Mouse (Mus musculus) myocyte (in vitro differentiated cells): Measurements from ENCODE around the gene Cd72. TPM values are rescaled to one million over a fixed set of nuclear protein-coding genes. Genes with fewer than 3 reads are reported as not detected.
"Not testable (repeated sequence)": the region's sequence is repeated elsewhere in the genome, so short reads cannot be mapped to it uniquely, and the experiment has no call there.

Source experiments
- H3K27me3 ChIP-seq: one replicate; pipeline ENCODE4 v1.6.1; 2011; ENCODE audit not compliant: control insufficient read depth, insufficient read depth, insufficient read length
- H3K36me3 ChIP-seq: one replicate; pipeline ENCODE4 v1.6.1; 2011; ENCODE audit not compliant: control insufficient read depth, insufficient read depth
- H3K4me2 ChIP-seq: one replicate; pipeline ENCODE4 v1.6.1; 2011; ENCODE audit warnings: low read depth, control low read depth
- H3K4me3 ChIP-seq: one replicate; pipeline ENCODE4 v1.5.1; 2011; ENCODE audit warnings: mild to moderate bottlenecking, control low read depth, moderate library complexity
- H3K79me2 ChIP-seq: one replicate; pipeline ENCODE4 v1.6.1; 2011; ENCODE audit not compliant: control insufficient read depth, insufficient read depth
- H3ac ChIP-seq: one replicate; pipeline ENCODE4 v1.6.1; 2011; ENCODE audit not compliant: control insufficient read depth, insufficient read length
- CEBPB ChIP-seq: IDR thresholded peaks from 2 replicates; pipeline ENCODE4 v1.6.1; 2011; ENCODE audit warnings: mild to moderate bottlenecking, moderate library complexity; ENCODE audit not compliant: poor library complexity, insufficient read depth, severe bottlenecking
- E2F4 ChIP-seq: IDR thresholded peaks from one replicate; pipeline ENCODE4 v1.6.1; 2011; ENCODE audit warnings: mild to moderate bottlenecking, control low read depth, moderate library complexity; ENCODE audit not compliant: insufficient read depth
- MAX ChIP-seq: IDR thresholded peaks from one replicate; pipeline ENCODE4 v1.6.1; 2011; ENCODE audit warnings: low read depth, mild to moderate bottlenecking, control low read depth
- MYOD1 ChIP-seq, 3 experiments: IDR thresholded peaks; one replicate each; pipeline ENCODE4 v1.6.1; 2011; ENCODE audit warnings: control low read depth in 2 of 3, low read depth in 2 of 3, mild to moderate bottlenecking in 2 of 3, moderate library complexity in 1 of 3; ENCODE audit not compliant: insufficient read length in 2 of 3, control insufficient read depth in 1 of 3
- MYOG ChIP-seq, 3 experiments: IDR thresholded peaks; one replicate each; pipeline ENCODE4 v1.6.1; 2011; ENCODE audit warnings: control low read depth in 2 of 3, low read depth in 2 of 3, mild to moderate bottlenecking in 2 of 3; ENCODE audit not compliant: insufficient read length in 2 of 3, control insufficient read depth in 1 of 3, insufficient read depth in 1 of 3
- POLR2A ChIP-seq: IDR thresholded peaks from one replicate; pipeline ENCODE4 v1.6.1; 2011; ENCODE audit warnings: low read depth, mild to moderate bottlenecking, control low read depth, moderate library complexity; ENCODE audit not compliant: insufficient read length
- POLR2AphosphoS2 ChIP-seq: IDR thresholded peaks from one replicate; pipeline ENCODE4 v1.6.1; 2011; ENCODE audit warnings: low read depth, control low read depth; ENCODE audit not compliant: insufficient read length
- REST ChIP-seq: IDR thresholded peaks from one replicate; pipeline ENCODE4 v1.6.1; 2011; ENCODE audit warnings: mild to moderate bottlenecking, control low read depth, moderate library complexity; ENCODE audit not compliant: insufficient read depth, insufficient read length
- SRF ChIP-seq: IDR thresholded peaks from one replicate; pipeline ENCODE4 v1.6.1; 2011; ENCODE audit warnings: low read depth; ENCODE audit not compliant: control insufficient read depth, insufficient read length
- TCF12 ChIP-seq: IDR thresholded peaks from one replicate; pipeline ENCODE4 v1.6.1; 2011; ENCODE audit warnings: mild to moderate bottlenecking, control low read depth; ENCODE audit not compliant: poor library complexity, insufficient read depth, severe bottlenecking
- TCF3 ChIP-seq: IDR thresholded peaks from one replicate; pipeline ENCODE4 v1.6.1; 2011; ENCODE audit warnings: low read depth, control low read depth; ENCODE audit not compliant: insufficient read length
- USF1 ChIP-seq: IDR thresholded peaks from one replicate; pipeline ENCODE4 v1.6.1; 2011; ENCODE audit warnings: low read depth, mild to moderate bottlenecking, control low read depth, moderate library complexity
- polyA plus RNA-seq: library from polyadenylated mRNA; unstranded; fragments of >200 nt; fragmentation: generic; extraction: Trizol; gene quantifications from one replicate; pipeline ENCODE4 v1.2.1, GENCODE M21; 2012; ENCODE audit warnings: missing spikeins

Gene Cd72
- polyA plus RNA-seq, 1 experiment, result 0.74 TPM

DNA sequence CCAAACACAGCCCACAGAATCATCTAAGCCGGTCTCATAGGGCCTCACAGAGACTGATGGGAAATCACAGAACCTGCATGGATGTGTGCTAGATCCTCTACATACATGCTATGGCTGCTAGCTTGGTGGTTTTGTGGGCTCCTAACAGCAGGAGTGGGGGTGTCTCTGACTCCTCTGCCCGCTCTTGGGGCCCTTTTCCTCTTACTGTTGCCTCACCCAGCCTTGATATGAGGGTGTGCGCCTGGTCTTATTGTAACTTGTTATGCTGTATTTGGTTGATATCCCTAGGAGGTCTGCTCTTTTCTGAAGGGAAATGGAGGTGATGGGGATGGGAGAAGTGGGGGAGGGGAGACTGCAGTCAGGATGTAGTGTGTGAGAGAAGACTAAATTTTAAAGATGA is 35.2 kb upstream of the Cd72 start:
- TF ChIP-seq MYOG (IDR thresholded peaks at IDR 0.05; ENCODE audit: control insufficient read depth in 1 of 3, insufficient read depth in 1 of 3, insufficient read length in 2 of 3, low read depth in 2 of 3) (no peak), POLR2A (no peak), SRF (no peak), USF1 (no peak), MAX (no peak), TCF12 (no peak), CEBPB (no peak), MYOD1 (IDR thresholded peaks at IDR 0.05; ENCODE audit: control insufficient read depth in 1 of 3, insufficient read length in 2 of 3, low read depth in 2 of 3) (no peak), REST (no peak), POLR2AphosphoS2 (no peak), E2F4 (no peak), TCF3 (no peak)

GRCm38 (mm10) chr4:43485666-43486065 is 31.2 kb upstream of the Cd72 start:
- not testable (repeated sequence) for H3K36me3 ChIP-seq, H3ac ChIP-seq, H3K4me2 ChIP-seq, H3K4me3 ChIP-seq, H3K79me2 ChIP-seq, H3K27me3 ChIP-seq

More for the DNA sequence above, 35.2 kb upstream of the Cd72 start:
- Histone ChIP-seq H3ac (no peak overlapping the region), H3K4me3 (no peak overlapping the region), H3K79me2 (no peaks in the 10 kb centered on the region), H3K27me3 (no peaks in the 10 kb centered on the region), H3K36me3 (no peaks in the 10 kb centered on the region), H3K4me2 (no peak overlapping the region)

DNA sequence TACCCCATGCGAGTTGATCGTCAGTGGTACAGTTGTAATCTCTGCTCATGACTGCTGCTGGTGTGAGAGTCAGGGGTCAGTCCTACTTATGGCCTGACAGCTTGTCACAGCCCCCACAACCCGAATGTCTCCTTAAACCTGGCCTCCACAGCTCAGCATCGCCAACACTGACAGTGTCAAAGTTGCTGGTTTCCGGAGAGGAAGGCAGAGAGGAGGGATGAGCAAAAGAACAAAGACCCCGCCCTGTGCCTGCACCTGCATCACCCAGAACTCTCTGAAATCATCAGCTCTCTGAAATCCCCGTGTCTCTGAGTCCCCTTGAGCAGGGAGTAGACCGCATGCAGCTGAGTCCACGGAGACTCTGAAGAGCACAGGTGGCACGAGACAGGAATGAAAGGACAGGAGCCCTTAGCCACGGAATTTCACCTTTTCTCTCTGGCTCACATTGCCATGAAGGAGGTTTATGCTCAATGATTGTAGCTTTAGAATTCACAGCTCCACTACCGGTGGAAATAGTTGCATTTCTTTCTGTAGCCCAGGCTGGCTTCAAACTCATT is 29.2 kb upstream of the Cd72 start, which contains the start of gene Sit1:
Sit1 (minus strand) TSS at position 200 of the 557 bp plus-strand sequence.
- Histone ChIP-seq H3K79me2 (no peaks in the 10 kb centered on the region), H3K27me3 (no peaks in the 10 kb centered on the region), H3ac (no peak within 1 kb of the TSS), H3K4me2 (no peak within 1 kb of the TSS), H3K36me3 (no peaks in the 10 kb centered on the region), H3K4me3 (no peak within 1 kb of the TSS)
- no peak for TF ChIP-seq USF1
- TF ChIP-seq MAX, result no peak
- TF ChIP-seq E2F4, result no peak
- no peak for TF ChIP-seq REST
- TF ChIP-seq MYOD1 (IDR thresholded peaks at IDR 0.05; ENCODE audit: control insufficient read depth in 1 of 3, insufficient read length in 2 of 3, low read depth in 2 of 3), result no peak
- no peak for TF ChIP-seq SRF
- no peak for TF ChIP-seq POLR2A
- no peak for TF ChIP-seq TCF12
- TF ChIP-seq CEBPB, result no peak
- TF ChIP-seq MYOG (IDR thresholded peaks at IDR 0.05; ENCODE audit: control insufficient read depth in 1 of 3, insufficient read depth in 1 of 3, insufficient read length in 2 of 3, low read depth in 2 of 3), result no peak

GRCm38 (mm10) chr4:43482591-43482990 is 28.2 kb upstream of the Cd72 start:
- H3K4me3 ChIP-seq, result no peak overlapping the region
- H3K79me2 ChIP-seq, result no peaks in the 10 kb centered on the region
- no peaks in the 10 kb centered on the region for H3K36me3 ChIP-seq
- H3K27me3 ChIP-seq, result no peaks in the 10 kb centered on the region
- H3ac ChIP-seq, result no peak overlapping the region
- no peak overlapping the region for H3K4me2 ChIP-seq
- TF ChIP-seq REST (no peak), TCF12 (no peak), MYOD1 (IDR thresholded peaks at IDR 0.05; ENCODE audit: control insufficient read depth in 1 of 3, insufficient read length in 2 of 3, low read depth in 2 of 3) (no peak), USF1 (no peak), POLR2AphosphoS2 (no peak), MAX (no peak), TCF3 (no peak), MYOG (IDR thresholded peaks at IDR 0.05; ENCODE audit: control insufficient read depth in 1 of 3, insufficient read depth in 1 of 3, insufficient read length in 2 of 3, low read depth in 2 of 3) (no peak), POLR2A (no peak), SRF (no peak), E2F4 (no peak), CEBPB (no peak)

DNA sequence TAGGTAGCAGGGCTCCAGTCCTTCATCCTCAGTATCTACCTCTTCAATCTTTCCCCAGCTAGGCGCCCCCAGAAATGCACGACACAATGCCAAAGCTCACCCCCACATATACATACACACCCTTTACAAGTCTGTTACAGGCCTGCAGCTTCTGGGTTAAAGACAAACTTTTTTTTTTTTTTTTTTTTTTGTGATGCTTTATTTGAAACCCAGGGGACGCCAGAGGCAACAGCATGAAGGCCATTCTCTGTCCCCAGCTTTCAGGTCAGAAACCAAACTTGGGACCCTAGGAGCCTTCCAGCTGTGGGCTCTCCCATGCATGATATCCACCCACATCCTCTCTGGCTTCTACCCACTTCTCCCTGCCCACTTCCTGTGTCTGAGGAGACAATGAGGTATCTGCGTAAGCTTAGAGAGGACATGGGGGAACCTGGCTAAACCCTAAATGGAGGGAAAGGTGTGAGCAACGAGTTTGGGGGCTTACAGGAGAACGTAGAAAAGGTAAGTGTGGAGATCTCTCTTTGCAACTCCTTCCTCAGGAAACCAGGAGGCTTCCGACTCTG is 27.5 kb upstream of the Cd72 start:
- TF ChIP-seq TCF12 (no peak), CEBPB (no peak), MAX (no peak), USF1 (no peak), POLR2AphosphoS2 (no peak), REST (no peak), TCF3 (no peak), E2F4 (no peak), SRF (no peak), MYOG (IDR thresholded peaks at IDR 0.05; ENCODE audit: control insufficient read depth in 1 of 3, insufficient read depth in 1 of 3, insufficient read length in 2 of 3, low read depth in 2 of 3) (no peak), POLR2A (no peak), MYOD1 (IDR thresholded peaks at IDR 0.05; ENCODE audit: control insufficient read depth in 1 of 3, insufficient read length in 2 of 3, low read depth in 2 of 3) (no peak)
- H3K36me3 ChIP-seq, result no peaks in the 10 kb centered on the region
- no peaks in the 10 kb centered on the region for H3K27me3 ChIP-seq
- no peaks in the 10 kb centered on the region for H3K79me2 ChIP-seq
- H3K4me3 ChIP-seq, result no peak overlapping the region
- H3ac ChIP-seq, result no peak overlapping the region
- H3K4me2 ChIP-seq, result no peak overlapping the region
